Mouse (Mus musculus) lung, embryonic 14.5 days (tissue): ENCODE results near the gene Nrcam. TPM values are rescaled to one million over a fixed set of nuclear protein-coding genes. Genes with fewer than 3 reads are reported as not detected.

ENCODE experiments used
- ATAC-seq: fragments of 200-750 bp; cut with Nextera tagmentation; 2 replicates; pipeline ENCODE4 v1.8.0; 2017; ENCODE audit warnings: mild to moderate bottlenecking, moderate TSS enrichment, moderate library complexity; ENCODE audit not compliant: insufficient read depth
- DNase-seq: peaks from one replicate; pipeline ENCODE4 v3.0.0-alpha.2; 2015
- H3K27ac ChIP-seq: fragments of 300-500 bp; sonication (generic); 2 replicates; pipeline ENCODE4 v1.5.1; 2014; ENCODE audit warnings: low read depth, mild to moderate bottlenecking, moderate library complexity
- H3K27me3 ChIP-seq: fragments of 300-500 bp; sonication (generic); 2 replicates; pipeline ENCODE4 v1.6.1; 2014; ENCODE audit warnings: low read length, control low read depth; ENCODE audit not compliant: insufficient read depth
- H3K36me3 ChIP-seq: fragments of 300-500 bp; sonication (generic); 2 replicates; pipeline ENCODE4 v1.6.1; 2014; ENCODE audit warnings: control low read depth; ENCODE audit not compliant: insufficient read depth
- H3K4me1 ChIP-seq: fragments of 300-500 bp; sonication (generic); 2 replicates; pipeline ENCODE4 v1.6.1; 2014; ENCODE audit warnings: antibody characterized with exemption, control low read depth; ENCODE audit not compliant: insufficient read depth
- H3K4me2 ChIP-seq: fragments of 300-500 bp; sonication (generic); 2 replicates; pipeline ENCODE4 v1.6.1; 2014; ENCODE audit warnings: mild to moderate bottlenecking
- H3K4me3 ChIP-seq: fragments of 300-500 bp; sonication (generic); 2 replicates; pipeline ENCODE4 v1.5.1; 2014; ENCODE audit warnings: low read depth, low read length
- H3K9ac ChIP-seq: fragments of 300-500 bp; sonication (generic); 2 replicates; pipeline ENCODE4 v1.6.1; 2014
- H3K9me3 ChIP-seq: fragments of 300-500 bp; sonication (generic); 2 replicates; pipeline ENCODE4 v1.6.1; 2016; ENCODE audit warnings: low read depth, low read length, control low read depth
- CTCF ChIP-seq: IDR thresholded peaks from 2 replicates; pipeline ENCODE4 v1.5.1; 2016; ENCODE audit warnings: antibody characterized with exemption, low read depth
- WGBS: fragments of 180-500 bp; shearing (Covaris S2); extraction: QIAGEN DNeasy Blood & Tissue Kit; methylation state at CpG from one replicate; pipeline ENCODE4 v1.1.7; 2014; 5-methylcytosine and 5-hydroxymethylcytosine counted together
- polyA plus RNA-seq: library from polyadenylated mRNA; unstranded; fragments of >200 nt; fragmentation: Nextera tagmentation; extraction: Ambion mirVana; gene quantifications from 2 replicates; pipeline ENCODE4 v1.2.1, GENCODE M21; 2014

The Nrcam gene
- polyA plus RNA-seq, 1 experiment from 2014 or later: 20.6 TPM

DNA sequence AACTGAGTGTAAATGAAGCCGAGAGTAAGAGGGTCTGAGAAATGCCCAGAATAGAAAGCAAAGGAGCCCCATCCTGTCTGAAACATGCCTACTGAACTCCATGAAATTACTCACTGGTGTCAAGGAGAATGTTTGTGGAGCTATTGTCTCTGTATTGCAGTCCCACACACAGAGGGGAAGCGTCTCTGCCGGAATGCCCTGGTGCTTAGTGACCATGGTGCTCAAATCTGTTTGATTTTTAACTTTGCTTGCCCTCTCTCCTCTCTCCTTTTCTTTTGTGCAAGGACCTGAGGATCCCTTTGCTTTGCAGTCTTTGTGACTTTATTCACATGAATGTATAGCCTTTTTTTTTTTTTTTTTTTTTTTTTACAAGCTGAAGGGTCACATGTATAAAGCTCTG, 28.8 kb downstream of the Nrcam start:
- H3K9me3 ChIP-seq: no peaks in the 10 kb centered on the region
- TF ChIP-seq CTCF: no peak
- no peaks in the 10 kb centered on the region for H3K36me3 ChIP-seq
- H3K27me3 ChIP-seq: no peaks in the 10 kb centered on the region
- H3K4me2 ChIP-seq: no peak overlapping the region
- no peak overlapping the region for H3K27ac ChIP-seq
- 38% methylated on average over 3 of the region's 3 CpGs for WGBS
- no peak overlapping the region for H3K9ac ChIP-seq
- ATAC-seq (no peak), DNase-seq (no peak)
- H3K4me3 ChIP-seq: no peak overlapping the region
- no peaks in the 10 kb centered on the region for H3K4me1 ChIP-seq

DNA sequence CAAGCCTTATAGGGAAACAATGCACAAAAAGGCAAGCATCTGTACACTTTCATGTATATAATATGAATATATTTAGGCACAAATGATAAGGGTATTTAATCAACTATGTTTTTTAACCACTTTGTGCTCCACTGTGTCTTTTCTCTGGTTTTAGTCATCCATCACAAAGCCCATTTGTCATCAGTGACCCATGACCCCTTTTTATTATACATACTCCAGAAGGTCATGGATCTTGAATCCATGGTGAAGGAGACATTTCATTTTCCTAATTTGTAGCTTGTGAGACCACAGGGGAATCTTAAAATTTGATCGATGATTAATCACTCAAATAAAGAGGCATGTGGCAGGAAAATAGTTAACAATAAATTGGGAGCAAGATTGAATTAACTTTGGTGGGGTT, 29.2 kb downstream of the Nrcam start:
- WGBS: 83% methylated on average over 1 of the region's 1 CpGs
- no peak overlapping the region for H3K4me2 ChIP-seq
- H3K27ac ChIP-seq: no peak overlapping the region
- TF ChIP-seq CTCF: no peak
- DNase-seq: no peak
- H3K36me3 ChIP-seq: no peaks in the 10 kb centered on the region
- no peak for ATAC-seq
- no peak overlapping the region for H3K4me3 ChIP-seq
- no peaks in the 10 kb centered on the region for H3K9me3 ChIP-seq
- H3K9ac ChIP-seq: no peak overlapping the region
- no peaks in the 10 kb centered on the region for H3K27me3 ChIP-seq
- H3K4me1 ChIP-seq: no peaks in the 10 kb centered on the region

DNA sequence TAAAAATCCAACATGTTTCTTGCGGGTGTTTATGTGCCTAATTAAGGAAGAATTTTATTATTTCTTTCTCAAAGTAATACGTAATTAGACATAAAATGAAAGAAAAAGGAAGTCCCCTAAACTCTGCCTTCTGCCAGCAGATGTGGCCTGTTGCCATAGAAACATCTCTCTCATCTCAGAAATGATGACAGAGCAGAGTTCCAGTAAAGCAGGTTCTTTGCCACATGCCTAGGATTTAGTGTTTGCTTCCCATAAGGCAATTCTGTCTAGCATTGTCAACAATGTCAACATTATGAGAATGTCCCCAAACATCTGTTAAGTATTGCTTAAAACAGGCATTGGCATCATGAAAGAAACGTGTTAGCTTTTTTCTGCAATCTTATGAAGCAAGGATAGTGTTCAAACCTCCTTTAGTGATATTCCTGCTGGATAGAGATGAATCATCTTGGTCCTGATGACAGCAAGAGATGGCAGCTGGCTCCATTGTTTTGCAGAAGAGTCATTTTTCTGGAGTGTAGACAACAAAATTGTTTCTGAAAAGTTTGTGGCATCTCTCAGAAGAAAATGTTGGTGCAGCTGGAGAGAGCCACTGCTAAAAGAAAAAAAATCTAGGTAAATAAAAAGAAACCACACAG, 42.5 kb downstream of the Nrcam start:
- Histone ChIP-seq H3K36me3 (no peaks in the 10 kb centered on the region), H3K27me3 (no peaks in the 10 kb centered on the region), H3K27ac (no peak overlapping the region), H3K4me2 (no peak overlapping the region), H3K9ac (no peak overlapping the region), H3K4me3 (no peak overlapping the region), H3K9me3 (no peaks in the 10 kb centered on the region), H3K4me1 (no peaks in the 10 kb centered on the region)
- 49% methylated on average over 3 of the region's 3 CpGs for WGBS
- ATAC-seq (no peak), DNase-seq (peak; percentile 11)
- no peak for TF ChIP-seq CTCF

- Histone ChIP-seq H3K4me3 (no peak overlapping the region), H3K4me2 (no peak overlapping the region), H3K9me3 (no peaks in the 10 kb centered on the region), H3K9ac (no peak overlapping the region), H3K27me3 (no peaks in the 10 kb centered on the region), H3K27ac (no peak overlapping the region), H3K36me3 (no peaks in the 10 kb centered on the region), H3K4me1 (no peaks in the 10 kb centered on the region)
- DNase-seq (no peak), ATAC-seq (no peak)
- no peak for TF ChIP-seq CTCF
- WGBS: 79% methylated on average over 6 of the region's 6 CpGs
Observed at GRCm38 (mm10) chr12:44375956-44376355, 47.3 kb downstream of the Nrcam start.

DNA sequence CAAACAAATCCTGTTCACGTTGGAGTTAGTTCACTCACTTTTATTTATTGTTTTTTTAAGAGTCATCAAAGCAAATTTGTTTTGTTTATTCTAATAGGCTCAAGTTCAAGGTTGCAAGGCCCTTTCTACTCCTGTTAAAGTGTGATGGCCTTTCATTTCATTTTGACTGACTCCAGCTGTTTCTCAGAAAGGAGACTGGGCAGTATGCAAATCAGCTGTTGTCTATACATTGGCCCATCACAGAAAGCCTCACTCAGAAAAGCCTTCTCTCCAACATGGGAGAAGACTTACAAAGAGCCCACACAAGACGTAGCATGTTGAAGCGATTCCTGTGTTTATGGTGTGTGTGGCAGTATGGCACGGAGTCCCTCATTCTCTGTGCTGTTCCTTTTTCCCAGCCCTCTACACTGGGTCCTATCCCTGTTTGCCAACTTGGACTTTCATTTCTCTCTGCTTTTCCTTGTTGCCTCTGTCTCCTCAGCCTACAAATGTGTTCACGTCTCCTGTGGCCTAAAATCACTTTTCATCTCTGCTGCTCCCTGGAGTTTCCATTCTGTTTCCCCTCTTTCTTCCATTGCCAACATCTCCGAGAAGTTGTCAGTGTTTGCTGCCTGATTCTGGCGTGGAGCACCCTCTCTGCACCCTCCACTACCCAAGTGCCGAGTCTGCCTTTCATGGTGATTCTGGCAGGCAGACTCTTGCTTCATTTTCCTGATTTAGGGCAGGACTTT, 49.9 kb downstream of the Nrcam start:
- peak; percentile 63; the same call in 1 of the 2 replicates for ATAC-seq
- no peak overlapping the region for H3K27ac ChIP-seq

DNA sequence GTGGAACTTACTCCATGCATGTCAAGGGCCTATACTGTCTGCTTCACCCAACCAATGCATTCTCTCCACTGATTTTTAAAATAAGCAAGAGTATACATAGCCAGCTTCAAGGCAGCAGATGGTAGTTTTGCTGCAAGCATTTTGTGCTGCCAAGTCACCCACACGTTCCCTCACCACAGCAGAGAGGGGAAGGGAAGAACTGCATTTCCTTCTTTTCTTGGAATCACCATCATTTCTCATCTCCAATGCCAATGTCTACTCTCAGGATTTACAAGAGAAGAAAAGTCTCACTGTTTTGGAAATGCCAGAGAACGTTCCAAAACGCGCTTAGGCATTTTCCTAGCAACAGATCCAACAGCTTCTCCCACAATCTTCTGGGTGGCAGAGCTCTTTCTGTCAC, 52.1 kb downstream of the Nrcam start:
- no peak overlapping the region for H3K4me3 ChIP-seq
- no peak for TF ChIP-seq CTCF
- ATAC-seq (no peak), DNase-seq (no peak)
- no peaks in the 10 kb centered on the region for H3K9me3 ChIP-seq
- H3K27me3 ChIP-seq: no peaks in the 10 kb centered on the region
- H3K27ac ChIP-seq: no peak overlapping the region
- H3K4me1 ChIP-seq: no peaks in the 10 kb centered on the region
- H3K9ac ChIP-seq: no peak overlapping the region
- H3K4me2 ChIP-seq: no peak overlapping the region
- WGBS: 74% methylated on average over 4 of the region's 4 CpGs
- no peaks in the 10 kb centered on the region for H3K36me3 ChIP-seq

More for the DNA sequence above, 49.9 kb downstream of the Nrcam start:
- no peaks in the 10 kb centered on the region for H3K27me3 ChIP-seq
- no peaks in the 10 kb centered on the region for H3K9me3 ChIP-seq
- no peak overlapping the region for H3K4me2 ChIP-seq
- WGBS: 61% methylated on average over 8 of the region's 8 CpGs
- TF ChIP-seq CTCF: no peak
- no peak overlapping the region for H3K4me3 ChIP-seq
- no peak overlapping the region for H3K9ac ChIP-seq
- no peaks in the 10 kb centered on the region for H3K36me3 ChIP-seq
- peak; percentile 50 for DNase-seq
- no peaks in the 10 kb centered on the region for H3K4me1 ChIP-seq

- Histone ChIP-seq H3K4me1 (no peaks in the 10 kb centered on the region), H3K9me3 (no peaks in the 10 kb centered on the region), H3K4me2 (no peak overlapping the region), H3K4me3 (no peak overlapping the region), H3K27me3 (no peaks in the 10 kb centered on the region), H3K36me3 (no peaks in the 10 kb centered on the region), H3K9ac (no peak overlapping the region), H3K27ac (no peak overlapping the region)
- ATAC-seq (no peak), DNase-seq (no peak)
- 35% methylated on average over 7 of the region's 7 CpGs for WGBS
- TF ChIP-seq CTCF: no peak
Observed at GRCm38 (mm10) chr12:44386398-44386797, 57.7 kb downstream of the Nrcam start.
